Mouse (Mus musculus): ENCODE data around the gene Rchy1. TPM values are rescaled to one million over a fixed set of nuclear protein-coding genes. Genes with fewer than 3 reads are reported as not detected.

Gene Rchy1
- polyA plus RNA-seq, 1 experiment from 2014 or later: 44.8 TPM

- no peak for ATAC-seq (ENCODE audit: insufficient read depth, low FRiP score, low TSS enrichment)
- WGBS: 90% methylated on average over 7 of the region's 7 CpGs
Observed at GRCm38 (mm10) chr5:91974002-91974401, 11.1 kb upstream of the Rchy1 start.

GRCm38 (mm10) chr5:91972046-91972445 is 9.2 kb upstream of the Rchy1 start:
- ATAC-seq (ENCODE audit: insufficient read depth, low FRiP score, low TSS enrichment) (no peak), DNase-seq (ENCODE audit: low spot score) (no peak)
- Histone ChIP-seq H3K27me3 (ENCODE audit: control insufficient read depth, insufficient read depth, low read length) (no peaks in the 10 kb centered on the region), H3K4me2 (ENCODE audit: low read depth) (no peak overlapping the region), H3K36me3 (ENCODE audit: control insufficient read depth, insufficient read depth, low read length) (no peaks in the 10 kb centered on the region), H3K9ac (ENCODE audit: low read length) (no peak overlapping the region), H3K4me1 (ENCODE audit: control insufficient read depth, insufficient read depth, low read length) (no peaks in the 10 kb centered on the region), H3K4me3 (ENCODE audit: low read depth, low read length) (no peak overlapping the region), H3K9me3 (ENCODE audit: control insufficient read depth, low read length) (no peaks in the 10 kb centered on the region), H3K27ac (ENCODE audit: low read depth, low read length) (no peak overlapping the region)
- WGBS: 93% methylated on average over 3 of the region's 3 CpGs

More at GRCm38 (mm10) chr5:91974002-91974401, 11.1 kb upstream of the Rchy1 start:
- H3K9ac ChIP-seq (ENCODE audit: low read length): no peak overlapping the region
- no peaks in the 10 kb centered on the region for H3K9me3 ChIP-seq (ENCODE audit: control insufficient read depth, low read length)
- H3K27me3 ChIP-seq (ENCODE audit: control insufficient read depth, insufficient read depth, low read length): no peaks in the 10 kb centered on the region
- no peak overlapping the region for H3K4me3 ChIP-seq (ENCODE audit: low read depth, low read length)
- no peaks in the 10 kb centered on the region for H3K4me1 ChIP-seq (ENCODE audit: control insufficient read depth, insufficient read depth, low read length)
- H3K4me2 ChIP-seq (ENCODE audit: low read depth): no peak overlapping the region
- DNase-seq (ENCODE audit: low spot score): no peak
- no peaks in the 10 kb centered on the region for H3K36me3 ChIP-seq (ENCODE audit: control insufficient read depth, insufficient read depth, low read length)
- H3K27ac ChIP-seq (ENCODE audit: low read depth, low read length): no peak overlapping the region

GRCm38 (mm10) chr5:91962259-91962638 is 619 bp downstream of the Rchy1 start:
- Histone ChIP-seq H3K4me3 (ENCODE audit: low read depth, low read length) (peak overlapping the region; percentile 50), H3K9me3 (ENCODE audit: control insufficient read depth, low read length) (no peaks in the 10 kb centered on the region), H3K4me1 (ENCODE audit: control insufficient read depth, insufficient read depth, low read length) (peaks cover 3% of the 10 kb centered on the region; the same call in 1 of the 2 replicates), H3K27ac (ENCODE audit: low read depth, low read length) (peak overlapping the region; percentile 96), H3K4me2 (ENCODE audit: low read depth) (peak overlapping the region; percentile 53), H3K36me3 (ENCODE audit: control insufficient read depth, insufficient read depth, low read length) (no peaks in the 10 kb centered on the region; the same call in 1 of the 2 replicates), H3K27me3 (ENCODE audit: control insufficient read depth, insufficient read depth, low read length) (no peaks in the 10 kb centered on the region), H3K9ac (ENCODE audit: low read length) (peak overlapping the region; percentile 63)
- no peak for ATAC-seq (ENCODE audit: insufficient read depth, low FRiP score, low TSS enrichment)
- no peak for DNase-seq (ENCODE audit: low spot score)
- under 1% methylated on average over 14 of the region's 14 CpGs for WGBS

GRCm38 (mm10) chr5:91961370-91961769 is 1.5 kb downstream of the Rchy1 start:
- Histone ChIP-seq H3K9me3 (ENCODE audit: control insufficient read depth, low read length) (no peaks in the 10 kb centered on the region), H3K9ac (ENCODE audit: low read length) (no peak overlapping the region), H3K4me1 (ENCODE audit: control insufficient read depth, insufficient read depth, low read length) (peaks cover 3% of the 10 kb centered on the region; the same call in 1 of the 2 replicates), H3K27ac (ENCODE audit: low read depth, low read length) (no peak overlapping the region), H3K4me2 (ENCODE audit: low read depth) (peak overlapping the region; percentile 53), H3K27me3 (ENCODE audit: control insufficient read depth, insufficient read depth, low read length) (no peaks in the 10 kb centered on the region), H3K4me3 (ENCODE audit: low read depth, low read length) (peak overlapping the region; percentile 50), H3K36me3 (ENCODE audit: control insufficient read depth, insufficient read depth, low read length) (peaks cover 3% of the 10 kb centered on the region)
- 91% methylated on average over 1 of the region's 1 CpGs for WGBS
- ATAC-seq (ENCODE audit: insufficient read depth, low FRiP score, low TSS enrichment): no peak
- DNase-seq (ENCODE audit: low spot score): no peak

GRCm38 (mm10) chr5:91960606-91961254 is 2.1 kb downstream of the Rchy1 start:
- no peak overlapping the region for H3K9ac ChIP-seq (ENCODE audit: low read length)
- peaks cover 3% of the 10 kb centered on the region for H3K36me3 ChIP-seq (ENCODE audit: control insufficient read depth, insufficient read depth, low read length)
- H3K27ac ChIP-seq (ENCODE audit: low read depth, low read length): no peak overlapping the region
- peaks cover 3% of the 10 kb centered on the region; the same call in 1 of the 2 replicates for H3K4me1 ChIP-seq (ENCODE audit: control insufficient read depth, insufficient read depth, low read length)
- H3K9me3 ChIP-seq (ENCODE audit: control insufficient read depth, low read length): no peaks in the 10 kb centered on the region
- no peaks in the 10 kb centered on the region for H3K27me3 ChIP-seq (ENCODE audit: control insufficient read depth, insufficient read depth, low read length)
- H3K4me3 ChIP-seq (ENCODE audit: low read depth, low read length): no peak overlapping the region
- 84% methylated on average over 3 of the region's 3 CpGs for WGBS
- no peak overlapping the region for H3K4me2 ChIP-seq (ENCODE audit: low read depth)
- no peak for ATAC-seq (ENCODE audit: insufficient read depth, low FRiP score, low TSS enrichment)
- DNase-seq (ENCODE audit: low spot score): no peak

GRCm38 (mm10) chr5:91959986-91960385 is 2.9 kb downstream of the Rchy1 start:
- H3K27me3 ChIP-seq (ENCODE audit: control insufficient read depth, insufficient read depth, low read length): no peaks in the 10 kb centered on the region
- no peak overlapping the region for H3K27ac ChIP-seq (ENCODE audit: low read depth, low read length)
- no peaks in the 10 kb centered on the region for H3K9me3 ChIP-seq (ENCODE audit: control insufficient read depth, low read length)
- ATAC-seq (ENCODE audit: insufficient read depth, low FRiP score, low TSS enrichment) (no peak), DNase-seq (ENCODE audit: low spot score) (no peak)
- peaks cover 3% of the 10 kb centered on the region for H3K36me3 ChIP-seq (ENCODE audit: control insufficient read depth, insufficient read depth, low read length)
- no peak overlapping the region for H3K4me3 ChIP-seq (ENCODE audit: low read depth, low read length)
- H3K4me2 ChIP-seq (ENCODE audit: low read depth): no peak overlapping the region
- H3K4me1 ChIP-seq (ENCODE audit: control insufficient read depth, insufficient read depth, low read length): peaks cover 3% of the 10 kb centered on the region; the same call in 1 of the 2 replicates
- 94% methylated on average over 1 of the region's 1 CpGs for WGBS
- H3K9ac ChIP-seq (ENCODE audit: low read length): no peak overlapping the region

- H3K4me3 ChIP-seq (ENCODE audit: low read depth, low read length): no peak overlapping the region
- H3K27me3 ChIP-seq (ENCODE audit: control insufficient read depth, insufficient read depth, low read length): no peaks in the 10 kb centered on the region
- no peak overlapping the region for H3K27ac ChIP-seq (ENCODE audit: low read depth, low read length)
- no peaks in the 10 kb centered on the region for H3K9me3 ChIP-seq (ENCODE audit: control insufficient read depth, low read length)
- H3K36me3 ChIP-seq (ENCODE audit: control insufficient read depth, insufficient read depth, low read length): peaks cover 3% of the 10 kb centered on the region
- 96% methylated on average over 1 of the region's 1 CpGs for WGBS
- no peak overlapping the region for H3K9ac ChIP-seq (ENCODE audit: low read length)
- DNase-seq (ENCODE audit: low spot score) (no peak), ATAC-seq (ENCODE audit: insufficient read depth, low FRiP score, low TSS enrichment) (no peak)
- peaks cover 3% of the 10 kb centered on the region; the same call in 1 of the 2 replicates for H3K4me1 ChIP-seq (ENCODE audit: control insufficient read depth, insufficient read depth, low read length)
- no peak overlapping the region for H3K4me2 ChIP-seq (ENCODE audit: low read depth)
Observed at GRCm38 (mm10) chr5:91959096-91959495, 3.8 kb downstream of the Rchy1 start.

GRCm38 (mm10) chr5:91956991-91957760 is 5.7 kb downstream of the Rchy1 start:
- 94% methylated on average over 3 of the region's 3 CpGs for WGBS
- H3K4me3 ChIP-seq (ENCODE audit: low read depth, low read length): no peak overlapping the region
- no peak overlapping the region for H3K9ac ChIP-seq (ENCODE audit: low read length)
- H3K4me2 ChIP-seq (ENCODE audit: low read depth): no peak overlapping the region
- H3K27me3 ChIP-seq (ENCODE audit: control insufficient read depth, insufficient read depth, low read length): no peaks in the 10 kb centered on the region
- peaks cover 3% of the 10 kb centered on the region; the same call in 1 of the 2 replicates for H3K4me1 ChIP-seq (ENCODE audit: control insufficient read depth, insufficient read depth, low read length)
- H3K27ac ChIP-seq (ENCODE audit: low read depth, low read length): no peak overlapping the region
- no peaks in the 10 kb centered on the region for H3K9me3 ChIP-seq (ENCODE audit: control insufficient read depth, low read length)
- H3K36me3 ChIP-seq (ENCODE audit: control insufficient read depth, insufficient read depth, low read length): peaks cover 5% of the 10 kb centered on the region
- ATAC-seq (ENCODE audit: insufficient read depth, low FRiP score, low TSS enrichment) (no peak), DNase-seq (ENCODE audit: low spot score) (no peak)

- no peak overlapping the region for H3K4me2 ChIP-seq (ENCODE audit: low read depth)
- H3K9me3 ChIP-seq (ENCODE audit: control insufficient read depth, low read length): no peaks in the 10 kb centered on the region
- H3K36me3 ChIP-seq (ENCODE audit: control insufficient read depth, insufficient read depth, low read length): peaks cover 9% of the 10 kb centered on the region
- no peaks in the 10 kb centered on the region for H3K4me1 ChIP-seq (ENCODE audit: control insufficient read depth, insufficient read depth, low read length)
- H3K27me3 ChIP-seq (ENCODE audit: control insufficient read depth, insufficient read depth, low read length): no peaks in the 10 kb centered on the region
- H3K4me3 ChIP-seq (ENCODE audit: low read depth, low read length): no peak overlapping the region
- no peak overlapping the region for H3K9ac ChIP-seq (ENCODE audit: low read length)
- no peak overlapping the region for H3K27ac ChIP-seq (ENCODE audit: low read depth, low read length)
- ATAC-seq (ENCODE audit: insufficient read depth, low FRiP score, low TSS enrichment): no peak
- DNase-seq (ENCODE audit: low spot score): no peak
Observed at GRCm38 (mm10) chr5:91951404-91951803, 11.5 kb downstream of the Rchy1 start.
